Mouse (Mus musculus): ENCODE data around the gene Olfr1411.

The Olfr1411 gene

DNA sequence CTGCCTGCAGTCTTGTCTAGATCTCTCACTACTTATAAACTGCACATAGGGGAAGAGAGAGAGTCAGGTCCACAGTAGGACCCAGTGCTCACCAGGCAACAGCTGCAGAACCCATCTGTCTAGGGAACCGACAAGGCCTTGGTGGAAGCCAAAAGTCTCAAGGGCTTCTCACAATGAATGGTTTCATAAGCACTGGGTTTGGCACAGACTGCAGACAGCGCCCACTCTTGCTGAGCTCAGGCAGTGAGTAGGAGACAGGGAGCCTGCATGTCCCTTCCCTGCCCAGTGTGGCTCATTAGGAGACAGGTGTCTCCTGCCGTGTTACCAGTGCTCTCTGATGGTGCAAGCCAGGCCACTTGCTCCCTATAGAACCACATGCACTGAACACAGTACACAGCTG, 44.0 kb downstream of the Olfr1411 start:
- in situ Hi-C loops (cut with MboI, MseI) = no loop called here

GRCm38 (mm10) chr1:92638736-92639135, 44.5 kb downstream of the Olfr1411 start:
- in situ Hi-C loops (cut with MboI, MseI) = no loop called here

DNA sequence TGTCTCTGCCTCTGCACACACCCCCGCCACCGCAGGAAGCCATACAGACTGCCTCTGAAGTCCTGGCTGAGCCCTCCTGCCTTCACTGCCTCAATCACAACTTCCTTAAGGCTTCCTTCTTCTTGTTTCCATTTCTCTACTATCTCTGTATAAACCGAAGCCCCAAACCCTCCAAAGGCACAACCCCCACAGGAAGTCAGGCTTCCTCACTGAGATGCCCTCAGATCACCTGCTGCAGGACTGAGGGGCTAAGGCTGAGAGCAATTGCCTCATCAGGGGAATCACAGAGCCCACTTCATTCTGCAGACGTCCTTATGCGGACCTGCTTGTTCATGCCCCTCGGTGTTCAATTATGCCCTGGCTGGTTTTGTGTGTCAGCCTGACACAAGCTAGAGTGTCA, 46.2 kb downstream of the Olfr1411 start:
- in situ Hi-C loops (cut with MboI, MseI) = loop anchor here (5.0 to 10.0 kb wide), 2 partner anchors 168 to 1094 kb away; partner anchors contain the start of gene Ndufa10

DNA sequence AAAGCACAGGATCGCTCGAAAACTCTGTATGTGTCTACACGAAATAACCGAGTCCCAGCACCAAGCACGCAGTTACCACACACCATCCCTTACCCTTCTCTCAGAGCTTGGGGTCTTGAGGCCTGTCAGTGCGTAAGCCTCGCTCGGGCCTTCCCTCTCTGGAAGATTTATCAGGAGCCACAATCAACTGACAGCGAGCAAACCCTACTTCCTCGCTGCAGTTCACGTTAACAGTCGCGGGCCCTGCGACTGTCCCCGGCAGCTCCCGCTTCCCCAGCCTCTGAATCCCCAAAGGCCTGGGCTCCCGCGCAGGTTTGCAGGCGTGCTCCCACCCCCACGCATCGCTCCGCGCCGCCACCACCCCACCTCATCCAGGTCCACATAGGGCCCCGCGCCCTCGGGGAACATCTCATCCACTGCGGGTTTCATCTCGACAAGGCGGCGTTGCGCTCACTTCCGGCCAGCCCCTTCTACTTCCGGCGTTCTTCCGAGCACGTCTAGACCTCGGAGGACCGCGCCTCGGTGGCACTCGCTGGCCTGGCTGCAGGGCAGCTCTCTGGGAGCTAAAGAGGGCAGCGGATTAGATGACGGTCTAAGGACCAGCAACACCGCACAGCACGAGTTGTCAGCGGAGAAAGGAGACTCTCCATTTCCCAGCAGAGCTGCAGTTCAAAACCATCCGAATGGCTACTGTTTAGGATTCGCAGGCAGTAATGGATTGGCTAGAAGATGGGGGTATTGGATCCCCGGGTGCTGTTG, 47.5 kb downstream of the Olfr1411 start, which contains the start of gene Cops9:
TSS of gene Cops9 (minus strand) at position 472 of the 759 bp plus-strand sequence.
- in situ Hi-C loops (cut with MboI, MseI) = loop anchor here (5.0 to 10.0 kb wide), 2 partner anchors 169 to 1093 kb away; partner anchors contain the start of gene Ndufa10

GRCm38 (mm10) chr1:92643691-92644090, 49.5 kb downstream of the Olfr1411 start:
- in situ Hi-C loops (cut with MboI, MseI) = loop anchor here (5.0 to 10.0 kb wide), 2 partner anchors 171 to 1091 kb away; partner anchors contain the start of gene Ndufa10

DNA sequence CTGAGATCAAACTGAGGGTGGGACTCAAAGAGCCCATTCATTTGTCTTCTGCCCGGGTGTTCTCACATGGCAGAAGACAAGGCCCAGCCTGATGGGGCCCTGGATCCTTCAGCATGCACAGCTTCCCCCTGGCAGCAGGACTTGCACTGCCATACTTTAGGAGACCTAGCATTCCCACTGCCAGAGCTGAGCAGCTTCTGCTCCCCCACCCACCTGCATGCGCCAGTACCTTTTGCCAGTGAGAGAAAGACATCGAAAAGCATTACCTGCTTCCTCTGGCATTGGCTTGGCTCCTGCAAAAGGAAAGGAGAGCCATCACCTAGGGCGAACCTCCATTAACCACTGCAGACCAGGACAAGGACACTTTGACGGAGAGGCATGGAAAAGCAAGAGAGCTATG, 50.7 kb downstream of the Olfr1411 start:
- in situ Hi-C loops (cut with MboI, MseI) = loop anchor here (5.0 to 10.0 kb wide), 2 partner anchors 173 to 1090 kb away; partner anchors contain the start of gene Ndufa10

GRCm38 (mm10) chr1:92646111-92646510, 51.9 kb downstream of the Olfr1411 start:
- in situ Hi-C loops (cut with MboI, MseI) = loop anchor here (10.0 kb wide), 1 partner anchor 1089 kb away; no protein-coding TSS in a partner anchor

GRCm38 (mm10) chr1:92646601-92647000, 52.4 kb downstream of the Olfr1411 start:
- in situ Hi-C loops (cut with MboI, MseI) = loop anchor here (10.0 kb wide), 1 partner anchor 1088 kb away; no protein-coding TSS in a partner anchor

- in situ Hi-C loops (cut with MboI, MseI) = loop anchor here (10.0 kb wide), 1 partner anchor 1088 kb away; no protein-coding TSS in a partner anchor
Measured at GRCm38 (mm10) chr1:92647026-92647425, 52.8 kb downstream of the Olfr1411 start.
